Mouse (Mus musculus) heart, postnatal 36 days (tissue): ENCODE data around the gene R3hdm2. TPM values are rescaled to one million over a fixed set of nuclear protein-coding genes. Genes with fewer than 3 reads are reported as not detected.

Source experiments
- DNase-seq, 2 experiments: peaks; one replicate each; pipeline ENCODE4 v3.0.0; 2021 to 2022
- intact Hi-C: fragments of 180-260 bp; cut with DNase I; formaldehyde crosslinking; loops from one replicate; pipeline ENCODE4 v1.15.1; 2025
- total RNA-seq, 2 experiments: library from RNA; stranded (reverse); gene quantifications; 2 replicates each; pipeline ENCODE4 v1.2.3; 2021

Gene R3hdm2
- total RNA-seq, result 100 to 1,000 TPM; 150 to 169 TPM

DNA sequence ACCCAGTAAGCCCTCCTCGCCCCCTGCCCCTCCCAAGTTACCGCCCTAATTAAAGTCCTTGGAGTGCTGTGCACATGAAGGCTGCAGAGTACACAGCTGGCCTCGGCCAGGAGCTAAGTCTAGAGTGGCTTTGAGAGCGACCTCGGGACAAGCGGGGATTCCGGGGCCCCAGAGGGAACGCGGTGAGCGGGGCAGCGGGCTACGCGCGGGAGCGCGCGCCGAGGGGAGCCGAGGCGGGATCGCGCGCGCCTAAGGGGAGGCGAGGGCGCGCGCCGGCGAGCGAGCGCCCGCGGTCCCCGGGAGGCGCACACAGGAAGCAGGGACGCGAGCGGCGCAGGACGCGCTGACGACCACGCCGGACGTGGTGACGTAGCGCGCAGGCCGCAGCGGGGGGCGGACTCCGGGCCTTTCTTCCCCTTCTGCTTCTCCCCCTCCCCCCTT, at the start of gene R3hdm2:
Gene R3hdm2, plus strand, starts transcription at position 77 of the 441 bp plus-strand sequence.
- intact Hi-C loops, result no loop called here
- DNase-seq, result peak; percentile 88 to 90

DNA sequence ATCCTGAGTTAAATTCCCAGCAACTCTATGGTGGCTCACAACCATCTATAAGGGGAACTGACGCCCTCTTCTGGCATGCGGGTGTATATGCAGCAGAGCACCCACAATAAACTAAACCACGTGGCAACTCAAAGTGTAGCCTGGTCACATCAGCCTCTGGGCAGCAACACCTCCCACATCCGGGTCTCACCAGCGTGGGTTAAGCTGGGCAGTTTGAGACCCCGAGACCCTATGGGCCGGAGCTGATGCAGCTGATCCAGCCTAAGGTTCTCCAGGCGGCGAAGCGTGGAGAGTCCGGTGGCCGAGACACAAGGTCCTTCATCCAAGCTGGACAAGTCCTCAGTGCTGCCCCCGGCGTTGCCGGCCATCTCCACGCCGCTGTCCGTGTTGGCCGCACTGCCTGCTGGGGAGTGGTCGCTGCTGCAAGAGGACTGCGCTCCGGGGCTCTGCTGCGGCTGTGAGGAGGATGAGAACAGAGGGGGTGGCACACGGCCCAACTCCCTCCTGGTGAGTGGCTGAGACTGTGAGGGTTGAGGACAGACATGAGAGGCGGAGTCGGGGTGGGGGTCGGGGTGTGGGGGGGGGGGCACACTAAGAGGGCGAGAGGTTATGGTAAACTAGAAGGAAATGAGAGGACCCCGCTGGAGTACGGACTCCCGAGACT, 47.8 kb upstream of the R3hdm2 start:
- intact Hi-C loops, result no loop called here
- no peak for DNase-seq

DNA sequence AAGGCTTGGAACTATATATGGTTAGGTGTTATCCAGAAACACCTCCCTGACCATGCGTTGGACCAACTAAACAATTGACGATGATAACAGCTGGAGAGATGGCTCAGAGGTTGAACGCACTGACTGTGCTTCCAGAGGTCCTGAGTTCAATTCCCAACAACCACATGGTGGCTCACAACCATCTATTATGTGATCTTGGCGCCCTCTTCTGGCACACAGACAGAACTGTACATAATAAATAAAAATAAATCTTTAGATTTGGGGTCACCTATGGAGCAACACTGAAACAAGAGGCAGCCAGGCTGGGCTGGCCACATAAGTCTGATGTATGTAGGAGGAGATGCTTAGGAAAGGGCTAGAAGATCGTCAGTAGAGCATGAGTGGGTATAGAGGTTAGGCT, 47.0 kb upstream of the R3hdm2 start:
- no peak for DNase-seq
- intact Hi-C loops, result no loop called here

DNA sequence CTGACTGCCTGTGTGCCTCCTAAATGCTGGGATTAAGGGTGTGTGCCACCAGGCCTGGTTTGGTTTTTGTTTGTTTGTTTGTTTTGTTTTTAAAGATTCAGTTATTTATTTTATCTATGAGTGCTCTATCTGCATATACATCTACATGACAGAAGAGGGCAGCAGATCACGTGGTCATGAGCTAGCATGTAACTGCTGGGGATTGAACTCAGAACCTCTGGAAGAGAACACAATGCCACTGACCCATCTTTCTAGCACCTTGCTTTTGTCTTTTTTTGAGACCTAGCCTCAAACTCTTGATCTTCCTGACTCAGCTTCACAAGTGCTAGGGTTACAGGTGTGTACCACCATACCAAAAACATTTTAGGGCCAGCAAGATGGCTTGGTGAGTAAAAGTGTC, 44.9 kb upstream of the R3hdm2 start:
- no peak for DNase-seq
- intact Hi-C loops, result loop anchor here (5.0 kb wide), 1 partner anchor 213 kb away; the partner anchor contains the start of gene Os9

DNA sequence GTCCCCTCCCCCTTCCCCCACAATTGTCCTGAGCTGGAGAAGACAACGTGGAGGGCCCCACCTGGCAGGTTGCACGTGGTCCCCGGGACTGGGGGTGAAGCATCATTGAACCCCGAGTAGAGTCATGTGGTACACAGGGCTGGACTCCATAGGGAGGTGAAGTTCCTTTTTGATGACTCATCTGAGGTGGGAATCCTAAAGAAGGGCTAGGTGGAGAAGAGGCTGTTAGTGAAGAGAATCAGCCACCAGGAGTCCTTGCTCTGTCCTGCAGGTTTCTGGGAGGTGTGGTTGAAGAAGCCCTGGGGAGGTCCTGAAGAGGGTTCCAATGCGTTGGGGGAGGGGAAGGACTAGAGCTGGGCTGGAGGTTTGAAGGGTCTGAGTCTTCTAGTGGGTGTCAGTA, 43.2 kb upstream of the R3hdm2 start:
- intact Hi-C loops, result loop anchor here (5.0 kb wide), 1 partner anchor 215 kb away; the partner anchor contains the start of gene Os9

DNA sequence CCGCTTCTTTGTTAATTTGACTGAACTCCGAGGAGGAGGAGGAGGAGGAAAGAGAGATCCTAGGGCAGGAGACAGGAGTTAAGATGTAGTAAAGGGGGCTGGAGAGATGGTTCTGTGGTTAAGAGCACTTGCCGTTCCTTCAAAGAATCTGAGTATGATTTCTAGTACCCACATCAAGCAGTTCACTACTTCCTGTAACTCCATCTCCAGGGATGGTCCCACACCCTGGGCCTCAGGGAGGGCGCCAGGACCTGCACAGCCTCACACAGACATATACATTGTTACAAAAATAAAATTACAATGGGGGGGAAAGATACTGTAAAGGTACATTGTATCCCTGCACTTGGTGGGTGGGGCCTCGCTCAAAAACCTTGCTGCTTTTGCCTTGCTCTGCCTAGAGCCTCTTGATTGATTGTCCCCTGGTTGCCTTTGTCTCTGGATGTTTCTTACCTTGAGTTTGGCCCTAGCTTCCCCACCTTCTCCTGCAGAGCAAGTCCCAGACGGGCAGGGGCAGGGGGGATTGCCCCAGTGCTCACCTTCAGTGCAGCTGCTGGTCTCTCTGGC, 42.5 kb upstream of the R3hdm2 start:
- intact Hi-C loops, result loop anchor here (5.0 kb wide), 1 partner anchor 215 kb away; the partner anchor contains the start of gene Os9
- DNase-seq, result no peak

More for the DNA sequence above, 43.2 kb upstream of the R3hdm2 start:
- DNase-seq, result no peak

DNA sequence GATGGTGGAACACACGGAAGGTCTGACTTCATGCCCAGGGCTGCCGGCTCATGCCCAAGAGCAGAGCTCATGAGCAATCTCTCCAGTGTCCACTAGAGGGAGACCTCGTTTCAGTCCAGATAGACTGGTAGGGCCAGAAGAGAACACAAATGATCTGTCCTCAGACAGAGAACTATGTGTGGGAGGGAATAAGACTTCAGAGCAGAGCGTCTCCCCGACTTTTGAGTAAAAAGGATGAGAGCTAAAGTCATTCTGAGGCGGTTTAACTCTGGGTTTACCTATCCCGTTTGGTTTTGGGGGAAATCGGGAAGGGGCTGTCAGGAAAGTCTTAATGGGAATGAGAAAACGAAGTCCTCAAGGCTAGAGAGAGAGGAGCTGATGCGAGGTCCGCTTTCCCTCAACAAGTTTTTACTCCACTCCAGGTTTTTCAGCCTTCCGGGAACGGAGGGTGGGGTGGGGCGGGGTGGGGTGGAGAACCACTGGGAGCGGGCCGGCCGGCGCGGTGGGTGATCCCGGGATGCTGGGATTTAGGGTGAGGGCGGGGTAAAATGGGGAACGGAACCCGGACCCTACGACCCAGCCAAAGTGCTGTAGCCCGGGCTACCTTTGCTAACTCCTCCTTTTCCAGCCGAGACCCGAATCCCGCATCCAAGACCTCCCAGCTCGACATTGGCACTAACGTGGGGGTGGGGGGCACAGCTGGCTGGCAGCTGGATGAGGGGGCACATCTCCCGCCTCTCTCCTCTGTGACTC, 41.0 kb upstream of the R3hdm2 start:
- intact Hi-C loops, result loop anchor here (5.0 kb wide), 1 partner anchor 217 kb away; the partner anchor contains the start of gene Os9
- DNase-seq, result peak; percentile 84 to 88

DNA sequence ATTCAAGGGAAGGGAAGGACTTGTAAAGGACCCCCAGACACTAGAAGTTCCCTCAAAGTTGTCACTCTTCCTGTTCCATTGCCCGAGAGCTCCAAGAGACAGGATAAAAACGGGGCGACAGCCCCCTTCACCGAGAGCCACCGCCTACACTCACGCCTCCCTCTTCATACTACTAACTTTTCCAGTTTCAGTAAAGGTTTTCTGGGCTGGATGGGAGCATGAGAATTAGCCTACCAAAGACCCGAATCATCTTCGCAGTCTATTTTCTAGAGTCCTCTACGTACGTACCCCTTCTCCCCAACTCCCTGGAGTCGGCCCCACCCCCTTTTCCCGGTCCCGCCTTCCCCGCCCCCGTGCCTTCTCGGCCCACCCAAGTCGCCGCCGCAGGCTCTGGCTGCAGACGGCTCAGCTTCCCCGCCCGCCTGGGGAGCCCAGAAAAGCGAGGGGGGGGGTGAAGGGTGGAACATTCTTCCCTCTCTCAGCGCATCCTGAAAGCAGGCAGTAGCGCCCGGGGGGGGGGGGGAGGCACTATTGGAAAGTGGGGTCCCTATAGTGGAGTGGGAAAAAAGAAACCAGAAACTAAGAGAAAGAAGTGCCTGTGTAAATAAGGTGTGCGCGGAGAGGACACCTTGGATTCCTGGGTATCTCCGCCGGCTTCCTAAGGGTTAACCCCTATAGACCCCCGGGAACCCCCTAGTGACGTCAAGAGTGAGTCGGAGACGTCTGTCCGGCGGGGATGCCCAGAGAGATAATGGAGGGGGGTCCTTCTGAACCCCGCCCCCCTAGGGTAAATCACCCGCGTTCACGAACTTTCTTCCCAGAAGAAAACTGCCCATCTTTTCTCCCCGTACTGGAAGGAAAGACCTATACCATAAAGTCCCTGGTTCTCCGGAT, 40.2 kb upstream of the R3hdm2 start:
- intact Hi-C loops, result loop anchor here (5.0 kb wide), 1 partner anchor 218 kb away; the partner anchor contains the start of gene Os9
- peak; percentile 59 to 72 for DNase-seq

DNA sequence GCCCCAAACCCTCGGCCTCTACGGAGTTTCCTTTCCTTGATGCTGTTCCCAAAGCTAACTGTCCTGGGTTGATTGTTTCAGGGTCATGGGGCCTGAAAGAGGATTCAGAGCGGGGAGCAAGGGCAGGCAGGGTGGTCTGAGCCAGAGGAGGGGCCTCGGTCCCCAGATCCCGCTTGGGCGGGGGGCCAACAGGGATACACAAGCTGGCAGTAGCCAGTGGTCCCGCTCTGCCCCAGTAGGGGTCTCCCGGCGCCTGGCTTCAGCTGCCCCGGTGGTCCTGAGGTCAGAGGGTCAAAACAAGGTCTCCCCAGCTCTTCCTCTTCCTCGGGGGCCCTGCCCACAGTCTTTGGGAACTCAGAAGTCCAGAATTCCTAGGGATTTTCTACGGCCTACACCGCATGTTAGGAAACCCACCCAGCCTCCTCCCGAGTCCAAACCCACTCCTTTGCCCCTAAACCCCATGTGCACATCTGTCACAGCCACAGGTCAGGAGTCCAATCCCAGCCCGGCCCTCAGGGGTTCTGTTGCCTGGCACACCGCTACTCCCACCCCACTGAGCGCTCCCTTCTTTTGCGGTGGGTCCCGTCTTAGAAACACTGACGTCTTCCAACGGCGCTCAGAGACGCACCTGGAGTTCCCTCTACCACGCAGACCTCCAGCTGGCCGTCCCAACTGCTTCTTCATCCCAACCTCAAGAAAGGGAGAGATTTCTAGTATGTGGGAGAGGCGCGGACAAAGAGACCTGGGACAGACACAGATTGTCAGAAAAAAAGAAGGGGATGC, 39.4 kb upstream of the R3hdm2 start:
- intact Hi-C loops, result no loop called here
- DNase-seq, result no peak

DNA sequence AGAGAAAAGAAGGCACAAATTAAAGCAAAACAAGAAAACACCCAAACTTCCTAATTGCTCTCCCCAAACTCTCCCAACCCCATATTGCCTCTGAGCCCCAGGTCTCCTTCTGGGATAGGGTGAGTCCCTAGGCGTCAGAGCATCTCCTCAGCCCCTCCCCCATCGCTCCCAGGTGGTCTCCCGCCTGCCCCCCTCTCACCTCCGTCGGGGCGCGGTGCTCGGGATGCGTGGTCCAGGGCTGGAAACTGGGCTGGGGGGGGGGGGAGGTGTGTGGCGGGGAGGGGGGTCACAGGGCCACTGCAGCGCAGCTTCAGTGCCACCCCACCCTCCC, 38.8 kb upstream of the R3hdm2 start:
- no peak for DNase-seq
- intact Hi-C loops, result no loop called here

DNA sequence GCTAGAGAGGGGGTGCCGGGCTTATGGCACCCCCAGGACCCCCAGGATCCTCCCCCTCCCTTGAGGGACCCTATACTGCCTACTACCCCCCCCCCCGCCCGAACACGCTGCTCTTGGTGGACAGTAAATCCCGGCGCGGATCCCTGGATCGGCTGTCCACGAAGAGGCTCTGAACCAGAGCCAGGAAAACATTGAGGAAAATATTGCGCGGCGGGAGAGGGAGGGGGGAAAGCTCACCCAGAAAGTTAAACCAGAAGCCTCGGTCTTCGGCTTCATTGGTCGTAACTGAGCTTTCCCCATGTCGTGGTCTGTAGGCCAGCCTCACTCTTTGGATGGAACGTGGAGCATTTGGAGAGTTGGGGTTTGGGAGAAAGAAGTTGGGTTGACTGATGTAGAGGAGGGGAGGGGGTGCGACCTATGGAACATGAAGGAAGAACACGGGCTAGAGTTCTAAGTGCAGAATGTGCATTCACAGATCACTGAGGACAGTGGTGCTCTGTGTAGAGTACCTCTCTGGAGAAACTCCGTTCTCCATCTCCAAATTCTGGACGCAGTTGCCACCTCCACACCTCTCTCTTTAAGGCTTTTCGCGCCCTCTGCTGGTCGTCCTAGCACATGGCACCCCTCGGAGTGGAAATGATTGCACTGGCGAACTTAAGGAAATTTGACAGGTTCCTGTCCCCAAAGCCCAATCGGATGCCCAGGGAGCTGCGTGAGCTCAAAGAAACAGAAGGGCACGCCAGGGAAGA, 38.1 kb upstream of the R3hdm2 start, which contains the start of gene Gli1:
Gene Gli1, minus strand, starts transcription at position 84 of the 749 bp plus-strand sequence.
- intact Hi-C loops, result no loop called here

DNA sequence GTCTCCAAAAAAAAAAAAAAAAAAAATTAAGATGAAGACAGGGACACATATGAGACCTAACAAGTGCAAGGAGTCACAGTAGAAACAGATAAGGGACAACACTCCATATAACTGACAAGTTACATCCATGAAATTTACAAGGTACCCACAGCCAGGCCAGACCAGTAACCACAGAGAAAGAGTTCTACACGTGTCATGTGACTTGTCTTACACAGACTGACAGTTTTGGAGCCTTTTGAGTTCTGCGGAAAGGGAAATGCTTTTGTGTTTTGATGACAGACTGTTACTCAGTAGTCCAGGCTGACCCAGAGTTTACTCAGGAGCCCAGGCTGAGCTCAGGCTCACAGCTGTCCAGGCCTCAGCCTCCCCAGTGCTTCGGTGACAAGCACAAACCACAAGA, 37.1 kb upstream of the R3hdm2 start:
- intact Hi-C loops, result no loop called here
- no peak for DNase-seq

More for the DNA sequence above, 38.1 kb upstream of the R3hdm2 start, which contains the start of gene Gli1:
- peak; percentile 88 to 89 for DNase-seq

DNA sequence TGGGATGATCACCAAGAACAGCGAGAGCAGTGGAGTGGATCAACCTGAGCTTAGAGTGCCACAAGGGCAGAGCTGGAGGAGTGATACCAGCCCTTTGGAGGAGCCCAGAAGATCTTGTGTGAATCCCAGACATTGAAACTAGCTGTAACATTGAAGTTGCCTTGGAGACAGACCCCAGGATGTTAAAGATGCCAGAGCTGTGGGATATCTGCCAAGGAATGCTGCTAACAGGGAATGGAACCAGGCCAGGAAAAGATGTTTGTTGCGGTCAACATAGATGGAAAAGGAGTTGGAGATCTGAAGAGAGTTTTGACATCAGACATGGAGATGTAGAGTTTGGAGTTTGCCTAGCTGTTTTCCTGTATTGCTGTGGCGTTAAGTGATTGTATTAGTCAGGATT, 34.0 kb upstream of the R3hdm2 start:
- intact Hi-C loops, result no loop called here
- no peak for DNase-seq

DNA sequence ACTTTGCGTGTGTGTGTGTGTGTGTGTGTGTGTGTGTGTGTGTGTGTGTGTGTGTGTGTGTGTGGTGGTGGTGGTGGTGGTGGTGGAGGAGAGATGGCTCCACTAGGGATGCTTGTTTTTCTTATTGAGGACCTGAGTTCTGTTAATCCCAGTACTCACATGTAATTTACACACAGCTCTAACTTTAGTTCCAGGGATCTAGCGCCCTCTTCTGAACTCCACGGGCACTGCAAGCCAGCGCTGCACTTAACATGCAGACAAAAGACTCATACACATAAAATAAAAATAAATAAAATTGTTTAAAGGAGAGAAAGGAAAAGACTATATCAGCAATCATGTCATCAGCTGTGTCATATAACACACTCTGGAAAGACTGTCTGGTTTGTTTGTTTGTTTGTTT, 31.2 kb upstream of the R3hdm2 start:
- intact Hi-C loops, result no loop called here

DNA sequence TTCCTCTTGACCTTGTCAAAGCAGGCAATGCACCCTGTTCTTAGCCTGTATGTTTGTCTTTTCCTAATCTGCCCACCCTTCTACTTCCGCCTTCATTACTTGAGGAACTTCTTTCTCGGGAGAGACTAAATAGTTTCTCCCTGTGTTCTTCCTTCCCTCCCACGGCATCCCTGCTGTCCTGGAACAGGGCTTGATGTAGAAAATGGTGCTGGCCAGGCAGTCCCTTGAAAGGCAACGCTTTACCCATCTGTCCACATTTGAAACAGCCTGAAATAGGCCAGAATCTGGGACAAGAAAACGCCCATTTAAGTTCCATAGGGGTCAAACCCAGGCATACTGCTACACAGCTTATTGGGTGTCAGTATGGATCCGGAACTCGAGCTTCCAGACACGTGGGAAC, 30.3 kb upstream of the R3hdm2 start:
- intact Hi-C loops, result loop anchor here (5.0 kb wide), 2 partner anchors 87 to 102 kb away; no protein-coding TSS in a partner anchor
- no peak for DNase-seq

More for the DNA sequence above, 31.2 kb upstream of the R3hdm2 start:
- DNase-seq, result no peak

DNA sequence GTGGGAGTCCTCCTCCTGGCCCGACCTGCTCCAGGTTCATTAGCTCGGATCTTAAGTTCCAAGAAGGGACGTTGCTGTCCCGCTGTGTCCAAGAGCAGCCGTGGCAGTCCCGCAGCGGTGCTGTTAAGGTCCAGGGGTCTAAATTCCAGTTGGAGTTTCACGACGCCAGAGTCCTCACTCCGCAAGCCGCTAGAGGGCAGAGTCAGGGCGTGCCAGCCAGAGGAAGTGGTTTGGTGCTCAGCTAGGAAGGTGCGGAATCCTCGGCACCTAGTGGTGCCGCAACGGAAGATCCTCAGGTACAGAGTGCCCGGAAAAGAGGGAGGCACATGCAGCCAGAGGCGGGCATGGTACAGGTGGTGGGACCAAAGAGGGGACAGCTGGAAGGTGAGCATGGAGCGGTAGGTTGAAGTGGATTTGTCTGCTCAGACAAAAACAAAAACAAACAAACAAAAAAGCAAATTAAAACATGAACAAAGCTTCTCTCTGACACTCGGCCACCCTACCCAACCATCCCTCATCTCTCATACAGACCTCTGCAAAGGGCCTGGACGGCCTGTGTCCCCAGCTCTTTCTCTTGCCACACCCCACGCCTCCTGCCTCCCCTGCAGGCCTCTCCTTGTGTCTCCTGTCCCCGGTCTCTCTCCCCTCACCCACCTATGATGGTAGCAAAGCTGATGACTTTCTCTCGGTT, 29.4 kb upstream of the R3hdm2 start:
- intact Hi-C loops, result loop anchor here (5.0 kb wide), 2 partner anchors 87 to 102 kb away; no protein-coding TSS in a partner anchor
- DNase-seq, result peak; percentile 55 to 65

DNA sequence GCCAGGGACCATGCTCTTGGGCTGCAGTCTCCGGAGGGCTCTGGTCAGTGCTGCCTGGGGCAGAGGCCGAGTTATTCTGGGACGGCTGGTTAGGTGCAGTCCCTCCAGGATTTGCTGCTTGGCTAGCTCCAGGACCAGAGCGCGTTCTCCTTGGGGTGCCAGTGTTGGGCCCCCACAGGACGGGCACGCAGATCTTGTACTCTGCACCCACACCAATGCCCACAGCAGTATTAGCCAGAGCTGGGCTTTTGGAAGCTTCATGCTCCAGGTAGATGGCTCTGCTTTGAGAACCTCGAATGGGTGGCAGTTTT, 28.9 kb upstream of the R3hdm2 start:
- no peak for DNase-seq
- intact Hi-C loops, result loop anchor here (5.0 kb wide), 2 partner anchors 86 to 101 kb away; no protein-coding TSS in a partner anchor

DNA sequence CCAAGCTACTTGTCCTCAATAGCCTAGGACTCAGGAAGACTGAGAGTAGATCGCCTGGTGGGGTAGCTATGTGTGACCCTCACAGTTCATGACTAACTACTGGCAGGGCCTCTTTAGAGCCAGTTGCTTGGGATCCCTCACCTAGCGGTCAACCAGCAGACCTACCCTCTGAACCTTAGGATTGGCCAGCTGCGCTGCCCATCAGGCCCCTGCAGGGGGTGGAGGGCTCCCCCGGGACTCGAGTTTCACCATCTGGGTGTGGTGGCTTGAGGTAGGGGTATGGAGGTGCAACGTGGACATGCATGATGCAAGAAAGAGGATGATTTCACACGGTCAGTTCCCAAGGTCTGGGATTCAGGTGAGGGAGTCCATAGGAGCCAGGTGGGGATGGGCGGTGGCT, 28.4 kb upstream of the R3hdm2 start:
- DNase-seq, result no peak
- intact Hi-C loops, result loop anchor here (5.0 kb wide), 2 partner anchors 86 to 101 kb away; no protein-coding TSS in a partner anchor
